Mouse (Mus musculus) macrophage (primary cell): ENCODE data around the gene Eno2. TPM values are rescaled to one million over a fixed set of nuclear protein-coding genes. Genes with fewer than 3 reads are reported as not detected.

Experiments
- H3K27ac ChIP-seq: fragments of 350-480 bp; formaldehyde crosslinking; 2 replicates; pipeline ENCODE4 v1.9.0; 2021
- H3K36me3 ChIP-seq: fragments of 350-480 bp; formaldehyde crosslinking; 2 replicates; pipeline ENCODE4 v1.9.0; 2021; ENCODE audit errors: inconsistent target
- H3K4me3 ChIP-seq: fragments of 350-480 bp; formaldehyde crosslinking; 2 replicates; pipeline ENCODE4 v1.9.0; 2021; ENCODE audit errors: inconsistent target
- H3K79me2 ChIP-seq: fragments of 350-480 bp; formaldehyde crosslinking; 2 replicates; pipeline ENCODE4 v1.9.0; 2021; ENCODE audit errors: inconsistent target
- WGBS: methylation state at CpG from one replicate; pipeline ENCODE4 v1.1.7; 2026; ENCODE audit warnings: inconsistent platforms; ENCODE audit not compliant: missing documents; 5-methylcytosine and 5-hydroxymethylcytosine counted together
- polyA plus RNA-seq: library from polyadenylated mRNA; stranded (reverse); fragments of 250-400 nt; gene quantifications from 3 replicates; pipeline ENCODE4 v1.2.4, GENCODE M21; 2018; ENCODE audit warnings: inconsistent platforms
- total RNA-seq, 78 experiments: library from RNA; depleted of rRNA; stranded (reverse); fragments of 250-400 nt; gene quantifications; 1 replicate in 9 of 78; 2 replicates in 24 of 78; 3 replicates in 43 of 78; 4 replicates in 2 of 78; pipeline ENCODE4 v1.2.4; 2018; ENCODE audit warnings: inconsistent platforms in 56 of 78

Eno2 gene
- total RNA-seq (2018; cell fraction: chromatin; rRNA removed) = 100 to 1,000 TPM in 25 of 26 experiments, 10 to 100 TPM in 1; 81.3 to 737 (median 196) TPM
- total RNA-seq (2018; cell fraction: cytosol; rRNA removed) = 10 to 100 TPM in 10 of 26 experiments, 1 to 10 TPM in 16; 4.9 to 24.9 (median 9.7) TPM
- total RNA-seq (2018; cell fraction: nucleus; rRNA removed) = 100 to 1,000 TPM in 13 of 26 experiments, 10 to 100 TPM in 13; 45.0 to 295 (median 98.8) TPM
- polyA plus RNA-seq = 4.8 to 9.6 TPM (median 6.7 TPM) in 3 replicates

DNA sequence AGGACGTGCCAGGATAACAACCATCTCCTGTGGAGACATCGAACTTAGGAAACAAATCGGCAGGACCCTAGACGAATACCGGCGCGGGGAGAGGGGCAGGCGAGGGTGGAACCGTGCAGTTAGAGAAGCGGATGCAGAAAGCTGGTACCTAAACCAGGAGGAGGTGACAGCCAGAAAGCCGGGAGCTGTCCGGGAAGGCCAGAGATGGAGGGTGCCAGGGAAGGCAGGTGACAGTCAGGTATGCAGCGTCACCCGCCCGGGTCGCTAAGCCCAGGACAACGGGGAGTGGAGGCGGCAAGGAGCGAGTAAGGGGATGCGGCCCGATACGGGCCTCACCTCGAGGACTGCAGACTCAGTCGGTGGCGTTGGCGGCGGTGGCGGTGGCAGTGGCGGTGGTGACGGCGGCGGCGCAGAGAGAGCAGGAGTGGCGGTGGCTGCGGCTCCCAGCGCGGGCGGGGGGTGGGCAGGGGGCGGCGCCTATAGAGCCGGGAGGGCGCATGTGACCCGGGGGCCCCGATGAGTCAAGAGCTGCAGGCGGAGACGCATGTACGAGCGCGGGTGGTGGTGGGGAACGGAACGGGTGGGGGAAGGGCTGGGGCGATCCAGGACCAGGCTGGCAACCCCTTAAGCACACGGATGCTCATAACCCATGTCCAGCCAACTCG is at the start of gene Eno2:
Eno2 (minus strand) TSS at position 573 of the 665 bp plus-strand sequence.
- H3K79me2 ChIP-seq = no peaks in the 10 kb centered on the region
- no peaks in the 10 kb centered on the region for H3K36me3 ChIP-seq
- peak within 1 kb of the TSS; percentile 36 for H3K4me3 ChIP-seq
- WGBS = 1% methylated on average over 48 of the region's 54 CpGs
- H3K27ac ChIP-seq = no peak within 1 kb of the TSS

DNA sequence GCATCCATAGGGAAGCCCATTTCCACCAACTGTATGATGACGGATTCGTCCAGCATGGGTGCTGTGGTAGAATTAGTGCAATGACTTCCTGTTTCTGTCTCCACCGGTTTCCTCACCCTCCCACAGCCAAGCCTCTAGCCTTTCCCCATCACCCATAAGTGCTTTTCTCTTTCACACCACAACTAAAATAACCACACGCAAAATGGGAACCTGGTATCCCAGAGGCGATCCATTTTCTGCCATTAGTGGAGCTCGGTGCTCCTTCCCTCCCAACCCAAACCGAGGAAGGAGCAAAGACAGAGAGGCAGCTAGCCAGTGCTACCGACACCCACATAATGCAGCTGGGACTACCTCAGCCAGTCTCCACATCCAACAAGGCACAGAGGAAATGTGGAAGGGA is 48.5 kb upstream of the Eno2 start:
- Histone ChIP-seq H3K4me3 (no peak overlapping the region), H3K27ac (peak overlapping the region; percentile 46), H3K79me2 (peaks cover 10% of the 10 kb centered on the region), H3K36me3 (peaks cover 59% of the 10 kb centered on the region)
- 11% methylated on average over 8 of the region's 8 CpGs for WGBS

DNA sequence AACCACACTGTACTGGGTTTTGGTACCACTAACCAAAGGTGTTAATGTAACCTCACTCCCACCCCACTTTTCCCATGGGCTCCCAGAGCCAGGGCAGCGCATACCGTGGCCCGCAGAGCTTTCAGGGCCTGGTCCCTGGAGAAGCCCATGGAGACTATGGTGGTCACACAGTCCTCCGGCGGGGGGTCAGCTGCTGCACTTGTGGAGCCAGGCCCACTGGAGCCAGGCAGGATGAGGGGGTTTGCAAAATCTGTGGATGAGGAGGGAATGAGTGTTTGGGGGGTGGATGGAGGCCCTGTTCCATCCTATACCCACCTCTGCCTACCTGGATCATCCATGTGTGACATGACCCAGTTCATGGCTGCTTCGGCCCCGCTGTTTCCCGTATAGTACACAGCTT is 48.1 kb upstream of the Eno2 start:
- H3K4me3 ChIP-seq = no peak overlapping the region
- H3K36me3 ChIP-seq = peaks cover 55% of the 10 kb centered on the region

GRCm38 (mm10) chr6:124817125-124817524 is 47.7 kb upstream of the Eno2 start:
- peaks cover 18% of the 10 kb centered on the region for H3K79me2 ChIP-seq
- no peak overlapping the region for H3K4me3 ChIP-seq
- no peak overlapping the region for H3K27ac ChIP-seq
- WGBS = 98% methylated on average over 11 of the region's 11 CpGs
- peaks cover 54% of the 10 kb centered on the region for H3K36me3 ChIP-seq

More for the DNA sequence above, 48.1 kb upstream of the Eno2 start:
- H3K79me2 ChIP-seq = peaks cover 14% of the 10 kb centered on the region
- peak overlapping the region; percentile 32 for H3K27ac ChIP-seq
- WGBS = 67% methylated on average over 8 of the region's 8 CpGs

- Histone ChIP-seq H3K36me3 (peaks cover 54% of the 10 kb centered on the region), H3K79me2 (peaks cover 23% of the 10 kb centered on the region), H3K27ac (no peak overlapping the region), H3K4me3 (no peak overlapping the region)
- WGBS = 98% methylated on average over 4 of the region's 4 CpGs
Measured at GRCm38 (mm10) chr6:124816611-124817010, 47.1 kb upstream of the Eno2 start.

GRCm38 (mm10) chr6:124814858-124815774 is 45.6 kb upstream of the Eno2 start:
- Histone ChIP-seq H3K4me3 (no peak overlapping the region), H3K79me2 (peaks cover 37% of the 10 kb centered on the region), H3K27ac (no peak overlapping the region), H3K36me3 (peaks cover 43% of the 10 kb centered on the region)
- WGBS = 86% methylated on average over 9 of the region's 9 CpGs

DNA sequence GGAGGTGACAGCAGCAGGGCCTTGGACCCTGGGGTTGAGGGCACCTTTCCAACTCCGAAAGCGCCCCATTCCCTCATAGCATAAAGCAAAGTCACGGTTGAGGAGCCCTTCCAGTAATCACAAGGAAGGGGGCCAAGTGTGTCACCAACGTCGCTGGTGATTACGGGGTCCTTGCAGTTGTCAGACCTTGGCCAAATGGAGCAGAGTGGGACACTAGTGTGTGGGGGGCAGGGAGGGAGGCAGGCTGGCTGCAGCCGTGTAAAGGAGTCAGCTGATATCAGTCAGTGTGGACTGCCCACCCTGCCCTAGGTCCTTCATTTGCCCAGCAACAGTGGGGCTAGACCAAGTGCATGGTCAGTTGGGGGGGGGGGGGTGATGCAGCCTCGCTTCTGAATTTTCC is 45.0 kb upstream of the Eno2 start:
- WGBS = 51% methylated on average over 8 of the region's 8 CpGs
- Histone ChIP-seq H3K4me3 (no peak overlapping the region), H3K36me3 (peaks cover 36% of the 10 kb centered on the region), H3K79me2 (peaks cover 44% of the 10 kb centered on the region), H3K27ac (peak overlapping the region; percentile 94; the same call in 1 of the 2 replicates)

DNA sequence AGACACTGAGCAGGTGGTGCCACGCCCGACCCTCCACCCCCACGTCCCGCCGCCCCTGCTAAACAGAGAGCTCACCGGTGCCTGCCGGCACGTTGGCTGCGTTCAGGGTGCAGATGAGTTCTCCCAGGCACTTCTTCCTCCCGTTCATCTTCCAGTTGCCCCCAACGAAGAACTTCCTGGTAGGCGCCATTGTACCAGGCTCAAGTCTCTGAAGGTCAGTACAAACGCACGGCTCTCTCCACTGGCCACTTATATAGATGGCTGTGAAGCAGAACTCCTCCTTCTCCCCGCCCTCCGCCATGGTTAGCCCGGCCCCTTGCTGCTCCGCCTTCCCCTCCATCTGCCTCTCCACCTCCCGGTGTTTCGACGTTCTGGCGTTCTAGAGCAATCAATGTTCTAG is 44.5 kb upstream of the Eno2 start, which contains the start of gene Tpi1:
Tpi1 (minus strand) TSS at position 364 of the 400 bp plus-strand sequence.
- peaks cover 49% of the 10 kb centered on the region for H3K79me2 ChIP-seq
- H3K36me3 ChIP-seq = peaks cover 33% of the 10 kb centered on the region; the same call in 1 of the 2 replicates
- 1% methylated on average over 22 of the region's 22 CpGs for WGBS
- peak within 1 kb of the TSS; percentile 85 for H3K4me3 ChIP-seq
- peak within 1 kb of the TSS; percentile 94 for H3K27ac ChIP-seq

GRCm38 (mm10) chr6:124813496-124813895 is 44.0 kb upstream of the Eno2 start:
- peak overlapping the region; percentile 85 for H3K4me3 ChIP-seq
- peak overlapping the region; percentile 94 for H3K27ac ChIP-seq
- under 1% methylated on average over 18 of the region's 18 CpGs for WGBS
- peaks cover 50% of the 10 kb centered on the region for H3K79me2 ChIP-seq
- H3K36me3 ChIP-seq = peaks cover 33% of the 10 kb centered on the region; the same call in 1 of the 2 replicates

GRCm38 (mm10) chr6:124812848-124813247 is 43.4 kb upstream of the Eno2 start:
- peak overlapping the region; percentile 85 for H3K4me3 ChIP-seq
- peak overlapping the region; percentile 94 for H3K27ac ChIP-seq
- H3K36me3 ChIP-seq = peaks cover 33% of the 10 kb centered on the region; the same call in 1 of the 2 replicates
- peaks cover 50% of the 10 kb centered on the region for H3K79me2 ChIP-seq
- 50% methylated on average over 9 of the region's 9 CpGs for WGBS

- peaks cover 29% of the 10 kb centered on the region; the same call in 1 of the 2 replicates for H3K36me3 ChIP-seq
- peak overlapping the region; percentile 94 for H3K27ac ChIP-seq
- peak overlapping the region; percentile 85 for H3K4me3 ChIP-seq
- WGBS = 91% methylated on average over 24 of the region's 24 CpGs
- peaks cover 50% of the 10 kb centered on the region for H3K79me2 ChIP-seq
Measured at GRCm38 (mm10) chr6:124811701-124812560, 42.5 kb upstream of the Eno2 start.

GRCm38 (mm10) chr6:124811403-124811665 is 41.9 kb upstream of the Eno2 start:
- Histone ChIP-seq H3K79me2 (peaks cover 50% of the 10 kb centered on the region), H3K36me3 (peaks cover 23% of the 10 kb centered on the region; the same call in 1 of the 2 replicates), H3K27ac (peak overlapping the region; percentile 94; the same call in 1 of the 2 replicates), H3K4me3 (no peak overlapping the region)
- WGBS = 94% methylated on average over 4 of the region's 4 CpGs

DNA sequence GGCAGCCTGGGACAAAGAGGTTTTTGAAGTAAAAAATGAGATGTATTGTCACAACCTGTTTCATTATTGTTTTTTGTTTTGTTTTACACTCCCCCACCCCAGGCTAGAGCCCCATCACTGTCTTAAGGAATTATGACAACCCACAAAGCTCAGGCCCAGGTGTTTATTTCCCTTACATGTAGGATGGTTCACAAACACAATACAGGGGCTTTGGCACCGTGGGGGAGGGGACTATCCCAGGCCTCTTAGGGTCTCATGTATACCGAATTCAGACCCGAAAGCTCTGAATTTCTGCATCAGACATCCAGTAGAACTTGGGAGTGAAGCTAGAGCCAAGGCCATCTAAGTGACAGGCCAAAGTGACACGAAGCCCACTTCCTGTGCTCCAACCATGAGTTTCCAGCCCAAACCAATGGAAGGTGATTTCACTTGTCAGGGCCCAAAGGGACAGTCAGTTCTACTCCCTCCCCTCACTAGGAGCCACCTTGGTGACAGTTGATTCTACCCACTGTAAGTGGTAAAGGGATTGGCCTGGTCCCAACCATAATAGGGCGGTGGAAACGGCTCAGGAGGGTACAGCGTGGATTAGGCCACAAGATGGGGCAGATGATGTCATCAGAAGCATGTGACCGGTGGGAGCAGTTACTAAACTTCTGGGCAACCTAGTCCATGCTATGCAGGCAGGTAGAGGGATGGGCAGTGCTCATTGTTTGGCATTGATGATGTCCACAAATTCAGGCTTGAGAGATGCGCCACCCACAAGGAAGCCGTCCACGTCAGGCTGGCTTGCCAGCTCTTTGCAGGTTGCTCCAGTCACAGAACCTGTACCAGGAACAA is 41.3 kb upstream of the Eno2 start:
- 79% methylated on average over 7 of the region's 11 CpGs for WGBS
- H3K36me3 ChIP-seq = peaks cover 20% of the 10 kb centered on the region; the same call in 1 of the 2 replicates
- H3K79me2 ChIP-seq = peaks cover 50% of the 10 kb centered on the region
- peak overlapping the region; percentile 98; the same call in 1 of the 2 replicates for H3K4me3 ChIP-seq
- peak overlapping the region; percentile 95; the same call in 1 of the 2 replicates for H3K27ac ChIP-seq
